Mouse (Mus musculus) testis, adult 2 months (tissue): Measurements from ENCODE around the gene Sema4a. TPM values are rescaled to one million over a fixed set of nuclear protein-coding genes. Genes with fewer than 3 reads are reported as not detected.

Experiments used
- H3K27ac ChIP-seq: fragments of 200-500 bp; 2 replicates; pipeline ENCODE4 v1.5.1; 2012; ENCODE audit warnings: low read depth, low read length; ENCODE audit not compliant: control insufficient read depth, insufficient read depth
- H3K27me3 ChIP-seq: fragments of 200-500 bp; 2 replicates; pipeline ENCODE4 v1.6.1; 2012; ENCODE audit warnings: mild to moderate bottlenecking, low read length, moderate library complexity; ENCODE audit not compliant: control insufficient read depth, insufficient read depth
- H3K36me3 ChIP-seq: fragments of 200-500 bp; 2 replicates; pipeline ENCODE4 v1.6.1; 2012; ENCODE audit warnings: mild to moderate bottlenecking, low read length; ENCODE audit not compliant: control insufficient read depth, insufficient read depth
- H3K4me1 ChIP-seq: fragments of 200-500 bp; 2 replicates; pipeline ENCODE4 v1.6.1; 2012; ENCODE audit warnings: low read length; ENCODE audit not compliant: control insufficient read depth, insufficient read depth
- H3K4me3 ChIP-seq: fragments of 200-500 bp; 2 replicates; pipeline ENCODE4 v1.5.1; 2012; ENCODE audit warnings: low read depth, mild to moderate bottlenecking, low read length, moderate library complexity, mixed read lengths; ENCODE audit not compliant: control insufficient read depth
- CTCF ChIP-seq: fragments of 200-500 bp; IDR thresholded peaks from 2 replicates; pipeline ENCODE4 v1.5.1; 2012; ENCODE audit warnings: low read depth, mild to moderate bottlenecking, inconsistent platforms, low read length, moderate library complexity; ENCODE audit not compliant: control insufficient read depth, insufficient read depth, insufficient replicate concordance
- POLR2A ChIP-seq: fragments of 200-500 bp; IDR thresholded peaks from 2 replicates; pipeline ENCODE4 v1.6.1; 2012; ENCODE audit warnings: low read depth, mild to moderate bottlenecking, inconsistent platforms, low read length, moderate library complexity; ENCODE audit not compliant: control insufficient read depth
- polyA plus RNA-seq: library from polyadenylated mRNA; depleted of rRNA; stranded (reverse); fragments of >200 nt; gene quantifications from 2 replicates; pipeline ENCODE4 v1.2.3, GENCODE M21; 2012

Gene Sema4a
- polyA plus RNA-seq, 1 experiment = 58.9 TPM

DNA sequence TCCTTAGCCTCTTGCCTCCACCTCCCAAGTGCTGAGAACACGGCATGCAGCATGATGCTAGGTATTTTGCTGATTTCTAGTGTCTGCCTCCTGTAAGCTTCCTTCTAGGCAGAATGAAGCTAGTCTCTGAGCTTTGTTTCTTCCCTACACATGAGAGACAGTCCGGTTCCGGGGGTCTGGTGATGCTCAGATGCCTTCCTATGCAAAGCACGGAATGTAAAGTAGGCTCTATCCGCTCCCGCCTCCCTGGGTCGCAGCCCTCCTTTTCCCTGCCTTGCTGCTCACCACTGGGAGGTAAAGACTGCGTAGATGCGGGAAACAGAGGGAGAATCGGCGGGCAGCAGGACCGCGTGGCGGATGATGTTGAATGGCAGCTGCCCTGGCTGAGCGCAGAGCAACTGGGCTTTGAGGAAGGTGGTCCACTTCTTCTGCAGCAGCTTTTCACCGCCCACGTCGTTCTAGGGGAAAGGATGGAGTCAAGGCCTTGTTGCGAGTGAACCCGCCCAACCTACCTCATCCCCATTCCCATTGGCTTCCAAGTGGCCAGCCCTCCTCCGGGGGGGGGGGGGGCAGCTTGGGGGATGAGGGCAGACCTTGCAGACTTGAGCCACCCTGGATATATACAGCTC, 11.5 kb downstream of the Sema4a start:
- H3K27ac ChIP-seq = peak overlapping the region; percentile 29; the same call in 1 of the 2 replicates
- H3K36me3 ChIP-seq = no peaks in the 10 kb centered on the region
- H3K4me3 ChIP-seq = no peak overlapping the region
- H3K4me1 ChIP-seq = peaks cover 2% of the 10 kb centered on the region; the same call in 1 of the 2 replicates
- no peaks in the 10 kb centered on the region for H3K27me3 ChIP-seq
- TF ChIP-seq CTCF (no peak), POLR2A (no peak)

DNA sequence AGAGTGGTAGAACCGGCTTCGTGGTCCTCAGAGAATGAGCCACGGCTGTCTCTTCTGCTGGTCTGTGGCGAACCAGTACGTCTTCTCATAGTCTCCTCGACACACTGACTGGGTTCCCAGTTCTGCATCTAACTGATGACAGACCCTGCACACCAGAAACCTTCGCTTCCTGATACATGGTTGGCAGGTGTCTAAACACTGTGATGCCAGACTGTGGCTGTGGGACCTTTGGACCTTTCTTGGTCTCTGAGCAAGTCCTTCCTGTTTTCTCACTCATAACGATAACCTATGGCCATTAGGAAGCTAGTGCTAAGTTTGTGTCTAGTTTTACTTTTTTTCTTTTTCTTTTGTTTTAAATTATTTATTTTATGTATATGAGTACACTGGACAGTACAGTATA, 12.5 kb downstream of the Sema4a start:
- TF ChIP-seq POLR2A = no peak
- TF ChIP-seq CTCF = no peak
- H3K27me3 ChIP-seq = no peaks in the 10 kb centered on the region
- no peak overlapping the region for H3K4me3 ChIP-seq
- no peak overlapping the region for H3K27ac ChIP-seq
- no peaks in the 10 kb centered on the region for H3K36me3 ChIP-seq
- peaks cover 2% of the 10 kb centered on the region; the same call in 1 of the 2 replicates for H3K4me1 ChIP-seq

DNA sequence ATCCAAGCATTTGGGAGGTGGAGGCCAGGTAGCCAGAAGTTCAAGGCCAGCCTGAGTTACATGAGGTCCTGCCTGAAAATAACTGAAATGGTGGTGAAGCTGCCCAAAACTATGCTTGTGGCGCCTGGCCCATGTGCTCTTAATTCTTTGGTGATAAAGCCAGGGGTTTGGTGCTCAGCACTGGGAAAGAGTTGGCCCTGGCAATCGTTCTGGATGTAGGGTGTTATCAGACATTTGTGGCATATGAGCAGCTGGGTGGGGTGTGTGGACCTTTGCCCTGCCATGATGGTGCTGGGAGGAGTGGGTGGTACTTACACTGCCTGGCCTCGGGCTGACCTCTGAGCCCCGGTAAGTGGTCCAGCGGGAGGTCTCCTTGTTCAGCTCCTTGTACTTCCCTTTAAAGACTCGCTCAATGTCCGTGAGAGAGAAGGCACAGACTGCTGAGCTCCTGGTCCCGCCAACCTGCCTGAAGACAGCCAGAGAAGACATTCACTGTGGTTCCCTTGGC, 13.3 kb downstream of the Sema4a start:
- Histone ChIP-seq H3K27ac (no peak overlapping the region), H3K4me3 (no peak overlapping the region), H3K4me1 (peaks cover 2% of the 10 kb centered on the region; the same call in 1 of the 2 replicates), H3K27me3 (no peaks in the 10 kb centered on the region), H3K36me3 (no peaks in the 10 kb centered on the region)
- TF ChIP-seq CTCF (no peak), POLR2A (no peak)

DNA sequence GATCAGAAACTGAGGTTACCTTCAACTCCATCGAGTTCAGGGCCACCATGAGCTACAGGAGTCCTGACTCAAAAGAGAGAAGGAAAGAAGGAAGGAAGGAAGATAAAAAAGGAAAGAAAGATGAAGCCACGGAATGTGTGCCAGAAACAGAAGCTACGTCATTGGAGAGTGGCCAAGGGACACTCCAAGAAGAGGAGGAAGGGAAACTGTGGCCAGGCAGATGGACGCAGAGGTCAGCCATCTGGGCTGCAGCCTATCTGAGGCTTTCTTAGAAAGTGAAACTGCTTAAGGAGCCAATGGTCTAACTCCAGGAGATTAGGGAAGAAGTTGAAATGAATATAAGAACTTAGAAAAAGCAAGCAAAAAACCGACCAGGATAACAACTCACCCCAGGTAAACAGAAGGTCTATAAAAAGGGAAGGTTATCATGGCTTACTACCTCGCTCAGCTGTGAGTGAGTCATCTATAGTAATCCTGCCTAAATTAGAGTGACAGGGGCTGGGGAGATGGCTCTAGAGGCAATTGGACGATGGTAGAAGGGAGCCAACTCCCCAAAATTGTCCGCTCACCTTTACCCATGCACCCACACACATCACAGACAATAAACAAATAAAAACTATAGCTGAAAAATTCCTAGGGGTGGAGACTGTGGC, 14.4 kb downstream of the Sema4a start:
- Histone ChIP-seq H3K27me3 (no peaks in the 10 kb centered on the region), H3K27ac (no peak overlapping the region), H3K36me3 (no peaks in the 10 kb centered on the region), H3K4me3 (no peak overlapping the region), H3K4me1 (peaks cover 2% of the 10 kb centered on the region; the same call in 1 of the 2 replicates)
- TF ChIP-seq POLR2A = no peak
- no peak for TF ChIP-seq CTCF

DNA sequence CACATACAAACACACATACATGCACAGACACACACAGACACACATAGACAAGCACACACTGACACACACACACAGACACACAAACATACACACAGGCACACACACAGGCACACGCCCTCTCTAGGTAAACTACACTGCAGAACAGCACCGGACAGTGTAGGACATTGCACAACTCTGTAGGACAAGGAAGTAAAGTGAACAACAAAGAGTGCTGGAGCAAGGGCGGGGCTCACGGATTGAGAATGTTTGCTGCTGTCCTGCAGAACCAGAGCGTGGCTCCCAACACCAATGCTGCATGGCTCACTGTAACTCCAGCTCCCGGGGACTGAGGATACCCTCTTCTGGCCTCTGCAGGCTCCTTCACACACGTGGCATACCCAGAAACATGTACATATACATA, 18.1 kb downstream of the Sema4a start:
- Histone ChIP-seq H3K4me3 (no peak overlapping the region), H3K27ac (no peak overlapping the region), H3K36me3 (no peaks in the 10 kb centered on the region), H3K4me1 (peaks cover 4% of the 10 kb centered on the region), H3K27me3 (no peaks in the 10 kb centered on the region)
- TF ChIP-seq POLR2A (no peak), CTCF (no peak)

DNA sequence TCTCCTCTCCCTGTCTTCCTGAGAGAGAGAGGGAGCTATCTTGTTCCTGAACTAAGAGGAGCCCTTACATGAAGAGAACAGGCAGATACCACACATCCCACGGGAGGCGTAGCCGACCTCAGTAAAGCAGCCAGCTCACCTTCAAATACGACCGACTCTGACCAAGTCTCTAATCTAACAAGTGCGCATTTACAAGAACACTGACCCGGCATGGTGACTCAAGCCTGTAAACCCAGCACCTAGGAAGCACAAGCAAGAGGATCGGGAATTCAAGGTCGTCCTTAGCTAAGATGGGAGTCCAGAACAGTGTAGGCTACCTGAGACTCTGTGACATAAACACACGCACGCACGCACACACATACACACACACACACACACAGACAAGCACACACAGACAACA, 18.5 kb downstream of the Sema4a start:
- Histone ChIP-seq H3K36me3 (no peaks in the 10 kb centered on the region), H3K4me1 (peaks cover 4% of the 10 kb centered on the region), H3K27me3 (no peaks in the 10 kb centered on the region)

DNA sequence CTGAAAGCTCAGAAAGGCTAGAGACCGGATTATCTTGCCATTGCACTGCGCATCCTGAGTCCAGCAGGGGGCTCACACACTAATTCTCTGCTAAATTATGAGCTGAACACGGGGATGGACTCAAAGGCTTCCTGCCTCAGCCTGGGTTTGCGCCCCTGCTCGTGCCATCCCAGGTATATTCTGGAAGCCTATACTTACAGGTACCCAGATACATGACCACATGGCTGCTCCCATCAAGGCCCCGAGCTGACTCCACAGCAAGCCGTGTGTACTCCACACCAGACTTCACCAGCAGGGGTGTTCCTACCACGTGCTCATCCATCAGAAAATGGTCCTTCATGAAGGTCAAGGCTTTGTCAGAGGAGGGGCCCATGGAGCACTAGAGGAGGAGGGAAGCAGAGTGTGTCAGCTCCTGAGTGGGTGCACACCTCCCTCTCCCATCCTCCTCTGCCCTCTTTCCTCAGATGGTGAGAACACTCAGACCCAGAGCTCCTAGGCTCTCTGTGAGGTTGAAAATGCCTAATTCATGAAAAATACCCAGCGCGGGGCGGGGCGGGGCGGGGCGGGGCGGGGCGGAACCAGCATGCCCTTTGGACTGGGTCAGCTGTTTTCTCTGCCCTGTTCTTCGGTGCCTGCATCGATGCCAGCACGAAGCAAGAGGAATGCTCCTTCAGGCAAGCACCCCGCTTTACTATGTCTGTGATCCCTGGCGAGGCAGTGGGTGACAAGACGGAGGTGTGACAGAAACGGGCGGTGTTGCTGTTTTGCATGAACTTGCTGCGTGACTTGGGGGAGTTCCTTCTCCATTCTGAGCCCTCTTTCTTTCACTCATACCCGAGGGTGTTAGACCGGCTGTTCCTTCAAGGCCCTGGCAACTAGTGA, 20.2 kb downstream of the Sema4a start:
- no peaks in the 10 kb centered on the region for H3K36me3 ChIP-seq
- H3K4me1 ChIP-seq = peaks cover 10% of the 10 kb centered on the region
- H3K4me3 ChIP-seq = peak overlapping the region; percentile 55
- no peaks in the 10 kb centered on the region for H3K27me3 ChIP-seq
- H3K27ac ChIP-seq = no peak overlapping the region; the same call in 1 of the 2 replicates
- TF ChIP-seq CTCF (peak; percentile 36; the same call in 1 of the 2 replicates), POLR2A (no peak)

More for the DNA sequence above, 18.5 kb downstream of the Sema4a start:
- no peak overlapping the region for H3K27ac ChIP-seq
- H3K4me3 ChIP-seq = no peak overlapping the region
- no peak for TF ChIP-seq POLR2A
- TF ChIP-seq CTCF = no peak
